Mouse (Mus musculus) embryo, embryonic 11 days (tissue): Measurements from ENCODE around the gene Cops7a.

Experiments
- DNase-seq: peaks from one replicate; pipeline ENCODE4 v3.0.0-alpha.2; 2015

Gene Cops7a

GRCm38 (mm10) chr6:124958127-124958526, 7.2 kb downstream of the Cops7a start:
- no peak for DNase-seq

GRCm38 (mm10) chr6:124955212-124955611, 10.1 kb downstream of the Cops7a start:
- DNase-seq, result no peak

DNA sequence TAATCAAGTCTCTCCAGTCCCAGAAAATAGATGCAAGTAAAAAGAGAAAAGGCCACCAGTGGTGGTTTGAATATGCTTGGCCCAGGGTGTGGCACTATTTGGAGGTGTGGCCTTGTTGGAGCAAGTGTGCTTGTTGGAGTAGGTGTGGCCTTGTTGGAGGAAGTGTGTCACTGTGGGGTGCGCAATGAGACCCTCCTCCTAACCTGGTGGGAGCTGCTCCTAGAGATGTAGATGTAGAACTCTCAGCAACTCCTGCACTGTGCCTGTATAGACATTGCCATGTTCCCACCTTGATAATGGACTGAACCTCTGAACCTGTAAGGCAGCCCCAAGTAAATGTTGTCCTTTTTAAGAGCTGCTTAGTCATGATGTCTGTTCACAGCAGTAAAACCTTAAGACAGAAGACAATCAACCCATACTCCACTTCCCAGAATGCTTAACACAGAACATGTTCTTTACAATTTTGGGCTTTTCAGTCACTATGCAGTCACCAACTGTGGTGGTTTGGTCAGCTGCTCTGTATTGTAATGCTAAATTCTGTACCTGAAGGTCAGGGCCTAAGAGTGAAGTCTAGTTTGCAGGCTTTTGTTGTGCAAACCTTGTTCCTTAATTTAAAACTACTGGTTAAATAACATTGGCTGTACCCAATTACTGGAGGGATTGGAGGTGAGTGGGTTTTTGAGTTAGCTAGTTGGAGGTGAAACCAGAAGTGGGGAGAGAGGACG, 11.2 kb downstream of the Cops7a start:
- no peak for DNase-seq

DNA sequence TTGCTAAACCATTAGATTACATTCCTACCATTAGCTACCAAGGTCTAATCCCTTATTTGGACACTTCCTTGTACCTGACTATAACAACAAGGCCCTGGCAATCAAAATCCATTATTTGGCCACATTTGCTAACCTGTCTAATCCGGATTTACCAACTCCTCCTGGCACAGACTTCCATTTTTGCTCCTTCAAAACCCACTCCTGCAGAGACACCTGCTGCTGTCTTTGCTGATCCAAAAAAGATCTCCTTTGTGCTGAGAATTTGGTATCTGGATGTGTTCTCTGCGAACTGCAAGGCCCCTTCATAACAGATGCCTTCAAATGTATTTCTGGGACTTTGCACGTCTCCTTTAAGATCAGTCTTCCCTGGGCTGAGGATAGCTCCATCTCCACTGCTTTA, 21.8 kb downstream of the Cops7a start:
- no peak for DNase-seq

GRCm38 (mm10) chr6:124941679-124942078, 23.7 kb downstream of the Cops7a start:
- no peak for DNase-seq

GRCm38 (mm10) chr6:124938554-124938953, 26.8 kb downstream of the Cops7a start:
- no peak for DNase-seq

- no peak for DNase-seq
These were observed 27.8 kb downstream of the Cops7a start for GRCm38 (mm10) chr6:124937493-124937892.

- DNase-seq, result no peak
These were observed 28.7 kb downstream of the Cops7a start for GRCm38 (mm10) chr6:124936681-124937080.

- DNase-seq, result no peak
These were observed 30.7 kb downstream of the Cops7a start for GRCm38 (mm10) chr6:124934670-124935069.

- no peak for DNase-seq
These were observed 32.2 kb downstream of the Cops7a start for GRCm38 (mm10) chr6:124933127-124933526.

GRCm38 (mm10) chr6:124932314-124932695, 33.0 kb downstream of the Cops7a start:
- DNase-seq, result peak; percentile 3

- peak; percentile 55 for DNase-seq
These were observed 33.6 kb downstream of the Cops7a start for GRCm38 (mm10) chr6:124931525-124932313.

GRCm38 (mm10) chr6:124930754-124931524, 34.4 kb downstream of the Cops7a start, which contains the start of gene Mlf2:
TSS of gene Mlf2 (plus strand) at chr6:124931386.
- peak; percentile 100 for DNase-seq

DNA sequence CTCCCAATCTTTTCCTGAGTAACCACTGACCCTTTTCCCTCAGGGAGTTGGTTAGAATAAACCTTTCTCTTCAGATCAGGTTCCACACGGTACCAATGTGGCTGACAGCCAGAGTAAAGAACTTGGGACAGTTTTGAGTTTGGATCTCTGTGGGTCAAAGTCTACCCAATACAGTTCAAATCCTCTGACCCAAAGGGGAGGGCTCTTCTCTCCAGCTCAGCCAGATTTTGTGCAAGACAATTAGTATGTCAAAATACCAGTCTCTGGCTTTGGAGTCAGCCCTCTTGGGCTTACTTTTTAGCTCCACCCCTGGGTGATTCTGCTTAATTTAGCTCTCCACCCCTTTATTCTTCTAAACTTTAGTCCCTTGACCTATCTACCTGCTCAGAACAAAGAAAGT, 35.1 kb downstream of the Cops7a start:
- DNase-seq, result peak; percentile 20

GRCm38 (mm10) chr6:124925941-124926340, 39.4 kb downstream of the Cops7a start:
- no peak for DNase-seq

GRCm38 (mm10) chr6:124925173-124925793, 40.1 kb downstream of the Cops7a start:
- peak; percentile 7 for DNase-seq

- no peak for DNase-seq
These were observed 43.8 kb downstream of the Cops7a start for GRCm38 (mm10) chr6:124921539-124921938.

- no peak for DNase-seq
These were observed 44.8 kb downstream of the Cops7a start for GRCm38 (mm10) chr6:124920318-124921085.

DNA sequence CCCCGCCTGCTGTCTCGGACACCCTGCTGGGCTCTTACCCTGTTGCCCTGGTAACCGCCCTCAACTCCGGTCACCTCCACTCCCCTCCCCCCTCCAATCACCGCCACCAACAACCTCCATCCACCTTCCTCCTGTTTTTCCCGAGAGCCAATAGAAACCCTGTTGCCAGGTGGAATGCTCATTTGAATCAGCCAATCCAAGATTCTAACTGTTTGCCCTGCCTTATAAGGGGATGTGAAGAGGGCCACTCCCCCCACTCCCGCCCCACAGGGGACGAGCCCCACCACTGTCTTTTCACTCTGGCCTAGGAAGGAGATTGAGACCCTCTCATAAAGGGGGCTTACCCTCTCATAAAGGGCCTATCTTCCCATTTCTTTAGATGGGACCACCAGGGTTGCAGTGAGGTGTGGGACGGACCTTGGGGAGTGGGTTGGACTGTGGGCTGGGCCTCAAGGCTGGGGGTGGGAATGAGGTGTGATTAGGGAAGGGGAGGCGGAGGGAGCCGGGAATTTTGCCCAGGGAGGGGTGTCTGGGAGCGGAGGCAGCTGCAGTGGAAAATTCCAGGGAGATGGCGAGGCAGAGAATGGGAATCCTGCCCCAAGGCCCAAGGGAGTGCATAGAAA, 45.5 kb downstream of the Cops7a start, which contains the start of gene Ptms:
TSS of gene Ptms (minus strand) at position 409 of the 623 bp plus-strand sequence.
- DNase-seq, result peak; percentile 97

DNA sequence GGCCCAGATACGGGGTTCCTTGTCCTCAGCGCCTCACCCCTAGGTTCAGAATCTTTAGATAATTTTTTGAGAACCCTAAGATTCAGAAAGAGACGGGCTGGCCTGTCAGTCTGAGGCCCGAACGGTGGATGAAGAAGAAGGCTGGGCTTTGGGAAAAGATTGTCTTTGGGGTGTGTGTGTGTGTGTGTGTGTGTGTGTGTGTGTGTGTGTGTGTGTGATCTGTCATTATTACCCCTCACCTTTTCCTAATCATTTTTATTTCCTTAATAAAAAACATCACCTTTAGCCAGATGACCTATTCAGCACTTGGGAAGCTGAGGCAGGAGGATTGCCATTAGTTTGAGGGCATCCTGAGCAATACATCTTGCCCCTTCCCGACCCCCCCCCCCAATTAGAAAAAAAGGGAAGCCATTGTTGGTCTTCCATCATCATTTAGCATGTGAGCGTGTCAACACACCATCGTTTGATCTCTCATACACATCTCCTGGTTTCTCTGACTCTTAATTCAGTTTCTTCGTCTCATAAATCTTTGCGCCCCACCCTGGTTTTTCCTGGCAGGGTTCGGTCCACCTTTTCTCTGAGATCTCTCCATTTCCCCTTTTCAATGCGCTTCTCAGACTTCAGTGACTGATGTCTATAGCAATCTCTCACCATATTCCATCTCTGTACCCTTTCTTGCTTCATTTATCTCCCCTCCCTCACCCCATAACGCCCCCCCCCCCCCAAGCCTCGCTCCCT, 46.3 kb downstream of the Cops7a start:
- DNase-seq, result no peak

- no peak for DNase-seq
These were observed 47.0 kb downstream of the Cops7a start for GRCm38 (mm10) chr6:124918331-124918690.
